Mouse (Mus musculus): ENCODE data around the gene Syn2. TPM values are rescaled to one million over a fixed set of nuclear protein-coding genes. Genes with fewer than 3 reads are reported as not detected.

Syn2 gene
- polyA plus RNA-seq, 1 experiment, result 0.12 TPM

GRCm38 (mm10) chr6:115212132-115212903 lies 77.6 kb downstream of the Syn2 start:
- no peak overlapping the region for H3ac ChIP-seq (ENCODE audit: control insufficient read depth, insufficient read length, low read depth)
- H3K79me3 ChIP-seq (ENCODE audit: low read depth), result no peaks in the 10 kb centered on the region
- peaks cover 3% of the 10 kb centered on the region for H3K27me3 ChIP-seq (ENCODE audit: control insufficient read depth, insufficient read depth, insufficient read length)
- no peak overlapping the region for H3K4me3 ChIP-seq (ENCODE audit: insufficient read depth, poor library complexity, severe bottlenecking)
- no peak for TF ChIP-seq MYOG (IDR thresholded peaks at IDR 0.05; ENCODE audit: control insufficient read depth, extremely low read depth, insufficient read length)
- TF ChIP-seq MYOD1 (IDR thresholded peaks at IDR 0.05; ENCODE audit: control insufficient read depth, insufficient read length, low read depth), result no peak
- TF ChIP-seq FOSL1 (IDR thresholded peaks at IDR 0.05; ENCODE audit: insufficient read depth, low read length, poor library complexity, severe bottlenecking), result no peak
- TF ChIP-seq USF1 (IDR thresholded peaks at IDR 0.05; ENCODE audit: low read depth), result no peak
- TF ChIP-seq MAX (IDR thresholded peaks at IDR 0.05), result no peak
- no peak for TF ChIP-seq CEBPB (IDR thresholded peaks at IDR 0.05; ENCODE audit: low read depth)
- TF ChIP-seq CTCF (IDR thresholded peaks at IDR 0.05; ENCODE audit: control insufficient read depth, insufficient read depth, insufficient read length), result no peak
- no peaks in the 10 kb centered on the region for H3K36me3 ChIP-seq (ENCODE audit: control insufficient read depth, insufficient read depth)
- no peaks in the 10 kb centered on the region for H3K79me2 ChIP-seq (ENCODE audit: control insufficient read depth, insufficient read depth)

- H3K79me3 ChIP-seq (ENCODE audit: low read depth), result no peaks in the 10 kb centered on the region
- H3ac ChIP-seq (ENCODE audit: control insufficient read depth, insufficient read length, low read depth), result no peak overlapping the region
- H3K4me3 ChIP-seq (ENCODE audit: insufficient read depth, poor library complexity, severe bottlenecking), result no peak overlapping the region
- TF ChIP-seq CEBPB (IDR thresholded peaks at IDR 0.05; ENCODE audit: low read depth), result no peak
- TF ChIP-seq MYOD1 (IDR thresholded peaks at IDR 0.05; ENCODE audit: control insufficient read depth, insufficient read length, low read depth), result no peak
- TF ChIP-seq FOSL1 (IDR thresholded peaks at IDR 0.05; ENCODE audit: insufficient read depth, low read length, poor library complexity, severe bottlenecking), result no peak
- H3K27me3 ChIP-seq (ENCODE audit: control insufficient read depth, insufficient read depth, insufficient read length), result peaks cover 3% of the 10 kb centered on the region
- no peaks in the 10 kb centered on the region for H3K36me3 ChIP-seq (ENCODE audit: control insufficient read depth, insufficient read depth)
- no peaks in the 10 kb centered on the region for H3K79me2 ChIP-seq (ENCODE audit: control insufficient read depth, insufficient read depth)
These were observed 78.4 kb downstream of the Syn2 start for GRCm38 (mm10) chr6:115213129-115213528.

- Histone ChIP-seq H3K79me3 (ENCODE audit: low read depth) (no peaks in the 10 kb centered on the region), H3K79me2 (ENCODE audit: control insufficient read depth, insufficient read depth) (no peaks in the 10 kb centered on the region), H3ac (ENCODE audit: control insufficient read depth, insufficient read length, low read depth) (no peak overlapping the region), H3K27me3 (ENCODE audit: control insufficient read depth, insufficient read depth, insufficient read length) (no peaks in the 10 kb centered on the region), H3K36me3 (ENCODE audit: control insufficient read depth, insufficient read depth) (no peaks in the 10 kb centered on the region), H3K4me3 (ENCODE audit: insufficient read depth, poor library complexity, severe bottlenecking) (no peak overlapping the region)
- no peak for TF ChIP-seq CEBPB (IDR thresholded peaks at IDR 0.05; ENCODE audit: low read depth)
- no peak for TF ChIP-seq MYOG (IDR thresholded peaks at IDR 0.05; ENCODE audit: control insufficient read depth, extremely low read depth, insufficient read length)
- no peak for TF ChIP-seq MYOD1 (IDR thresholded peaks at IDR 0.05; ENCODE audit: control insufficient read depth, insufficient read length, low read depth)
- TF ChIP-seq USF1 (IDR thresholded peaks at IDR 0.05; ENCODE audit: low read depth), result no peak
- TF ChIP-seq CTCF (IDR thresholded peaks at IDR 0.05; ENCODE audit: control insufficient read depth, insufficient read depth, insufficient read length), result no peak
- TF ChIP-seq MAX (IDR thresholded peaks at IDR 0.05), result peak; percentile 17
- no peak for TF ChIP-seq FOSL1 (IDR thresholded peaks at IDR 0.05; ENCODE audit: insufficient read depth, low read length, poor library complexity, severe bottlenecking)
These were observed 86.5 kb downstream of the Syn2 start for GRCm38 (mm10) chr6:115221215-115221641.

GRCm38 (mm10) chr6:115225519-115225918 lies 90.8 kb downstream of the Syn2 start:
- Histone ChIP-seq H3ac (ENCODE audit: control insufficient read depth, insufficient read length, low read depth) (no peak overlapping the region), H3K4me3 (ENCODE audit: insufficient read depth, poor library complexity, severe bottlenecking) (no peak overlapping the region), H3K79me3 (ENCODE audit: low read depth) (no peaks in the 10 kb centered on the region), H3K36me3 (ENCODE audit: control insufficient read depth, insufficient read depth) (no peaks in the 10 kb centered on the region), H3K27me3 (ENCODE audit: control insufficient read depth, insufficient read depth, insufficient read length) (no peaks in the 10 kb centered on the region), H3K79me2 (ENCODE audit: control insufficient read depth, insufficient read depth) (no peaks in the 10 kb centered on the region)
- TF ChIP-seq FOSL1 (IDR thresholded peaks at IDR 0.05; ENCODE audit: insufficient read depth, low read length, poor library complexity, severe bottlenecking) (no peak), MYOD1 (IDR thresholded peaks at IDR 0.05; ENCODE audit: control insufficient read depth, insufficient read length, low read depth) (no peak), USF1 (IDR thresholded peaks at IDR 0.05; ENCODE audit: low read depth) (no peak), CEBPB (IDR thresholded peaks at IDR 0.05; ENCODE audit: low read depth) (no peak), MYOG (IDR thresholded peaks at IDR 0.05; ENCODE audit: control insufficient read depth, extremely low read depth, insufficient read length) (no peak), CTCF (IDR thresholded peaks at IDR 0.05; ENCODE audit: control insufficient read depth, insufficient read depth, insufficient read length) (no peak), MAX (IDR thresholded peaks at IDR 0.05) (no peak)

GRCm38 (mm10) chr6:115227043-115227442 lies 92.3 kb downstream of the Syn2 start, which contains the start of gene Gm17482:
TSS of gene Gm17482 (plus strand) at chr6:115227343.
- TF ChIP-seq CEBPB (IDR thresholded peaks at IDR 0.05; ENCODE audit: low read depth) (no peak), MYOG (IDR thresholded peaks at IDR 0.05; ENCODE audit: control insufficient read depth, extremely low read depth, insufficient read length) (no peak), MYOD1 (IDR thresholded peaks at IDR 0.05; ENCODE audit: control insufficient read depth, insufficient read length, low read depth) (no peak), MAX (IDR thresholded peaks at IDR 0.05) (no peak), FOSL1 (IDR thresholded peaks at IDR 0.05; ENCODE audit: insufficient read depth, low read length, poor library complexity, severe bottlenecking) (no peak), USF1 (IDR thresholded peaks at IDR 0.05; ENCODE audit: low read depth) (no peak), CTCF (IDR thresholded peaks at IDR 0.05; ENCODE audit: control insufficient read depth, insufficient read depth, insufficient read length) (no peak)
- Histone ChIP-seq H3K79me3 (ENCODE audit: low read depth) (no peaks in the 10 kb centered on the region), H3K79me2 (ENCODE audit: control insufficient read depth, insufficient read depth) (no peaks in the 10 kb centered on the region), H3K4me3 (ENCODE audit: insufficient read depth, poor library complexity, severe bottlenecking) (no peak within 1 kb of the TSS), H3ac (ENCODE audit: control insufficient read depth, insufficient read length, low read depth) (no peak within 1 kb of the TSS), H3K27me3 (ENCODE audit: control insufficient read depth, insufficient read depth, insufficient read length) (no peaks in the 10 kb centered on the region), H3K36me3 (ENCODE audit: control insufficient read depth, insufficient read depth) (no peaks in the 10 kb centered on the region)

Data from C2C12 (cell line).